Mouse (Mus musculus) liver, postnatal 0 days (tissue): Measurements from ENCODE around the gene Rtl8c. TPM values are rescaled to one million over a fixed set of nuclear protein-coding genes. Genes with fewer than 3 reads are reported as not detected.
"Not testable (repeated sequence)": the region's sequence is repeated elsewhere in the genome, so short reads cannot be mapped to it uniquely, and the experiment has no call there.

Source experiments
- ATAC-seq: fragments of 200-750 bp; cut with Nextera tagmentation; 2 replicates; pipeline ENCODE4 v1.8.0; 2017; ENCODE audit warnings: mild to moderate bottlenecking, moderate library complexity
- DNase-seq: peaks from one replicate; pipeline ENCODE4 v3.0.0-alpha.2; 2016
- H3K27ac ChIP-seq: fragments of 300-500 bp; sonication (generic); 2 replicates; pipeline ENCODE4 v1.5.1; 2014; ENCODE audit warnings: antibody characterized with exemption, moderate library complexity, mild to moderate bottlenecking, low read depth
- H3K27me3 ChIP-seq: fragments of 300-500 bp; sonication (generic); 2 replicates; pipeline ENCODE4 v1.6.1; 2014; ENCODE audit warnings: low read length, control low read depth, mixed read lengths; ENCODE audit not compliant: insufficient read depth
- H3K36me3 ChIP-seq: fragments of 300-500 bp; sonication (generic); replicated peaks from 2 replicates; pipeline ENCODE4 v1.6.1; 2014; ENCODE audit warnings: mild to moderate bottlenecking, control low read depth, low read length, moderate library complexity, mixed read lengths; ENCODE audit not compliant: insufficient read depth
- H3K4me1 ChIP-seq: fragments of 300-500 bp; sonication (generic); 2 replicates; pipeline ENCODE4 v1.6.1; 2014; ENCODE audit warnings: antibody characterized with exemption, mild to moderate bottlenecking, control low read depth; ENCODE audit not compliant: insufficient read depth
- H3K4me2 ChIP-seq: fragments of 300-500 bp; sonication (generic); 2 replicates; pipeline ENCODE4 v1.6.1; 2014; ENCODE audit warnings: low read depth, mild to moderate bottlenecking, low read length, moderate library complexity, mixed read lengths
- H3K4me3 ChIP-seq: fragments of 300-500 bp; sonication (generic); 2 replicates; pipeline ENCODE4 v1.5.1; 2014; ENCODE audit warnings: low read depth, low read length
- H3K9ac ChIP-seq: fragments of 300-500 bp; sonication (generic); replicated peaks from 2 replicates; pipeline ENCODE4 v1.6.1; 2014; ENCODE audit warnings: mild to moderate bottlenecking, moderate library complexity
- H3K9me3 ChIP-seq: fragments of 300-500 bp; sonication (generic); 2 replicates; pipeline ENCODE4 v1.6.1; 2016; ENCODE audit warnings: mild to moderate bottlenecking, control low read depth, low read length, mixed read lengths
- CTCF ChIP-seq: sonication (generic); IDR thresholded peaks from 2 replicates; pipeline ENCODE4 v1.5.1; 2016; ENCODE audit warnings: antibody characterized with exemption, low read depth
- EP300 ChIP-seq: IDR thresholded peaks from 2 replicates; pipeline ENCODE4 v1.6.1; 2016; ENCODE audit warnings: antibody characterized with exemption, low read depth, mild to moderate bottlenecking
- WGBS: fragments of 180-500 bp; shearing (Covaris S2); extraction: QIAGEN DNeasy Blood & Tissue Kit; methylation state at CpG from one replicate; pipeline ENCODE4 v1.1.7; 2014; ENCODE audit not compliant: insufficient replicate concordance; 5-methylcytosine and 5-hydroxymethylcytosine counted together
- polyA plus RNA-seq: library from polyadenylated mRNA; unstranded; fragments of >200 nt; fragmentation: Nextera tagmentation; extraction: Ambion mirVana; gene quantifications from 2 replicates; pipeline ENCODE4 v1.2.1, GENCODE M21; 2015

Gene Rtl8c
- 3.7 and 4.1 TPM in 2 replicates for polyA plus RNA-seq

GRCm38 (mm10) chrX:53607242-53608121, at the start of gene Rtl8c:
Gene Rtl8c (plus strand): TSS chrX:53608032.
- no peak for TF ChIP-seq CTCF
- no peak for TF ChIP-seq EP300
- H3K27me3 ChIP-seq: no peaks in the 10 kb centered on the region
- 30% methylated on average over 19 of the region's 20 CpGs for WGBS
- ATAC-seq (no peak), DNase-seq (peak; percentile 35)
- H3K27ac ChIP-seq: no peak within 1 kb of the TSS
- H3K9ac ChIP-seq: peak within 1 kb of the TSS; percentile 21; the same call in 1 of the 2 replicates
- H3K9me3 ChIP-seq: no peaks in the 10 kb centered on the region
- no peaks in the 10 kb centered on the region for H3K36me3 ChIP-seq
- H3K4me1 ChIP-seq: no peaks in the 10 kb centered on the region
- H3K4me2 ChIP-seq: peak within 1 kb of the TSS; percentile 54
- H3K4me3 ChIP-seq: peak within 1 kb of the TSS; percentile 35; the same call in 1 of the 2 replicates

GRCm38 (mm10) chrX:53579311-53579710, 28.5 kb upstream of the Rtl8c start:
- H3K9ac ChIP-seq: no peak overlapping the region
- H3K9me3 ChIP-seq: no peaks in the 10 kb centered on the region
- H3K4me3 ChIP-seq: no peak overlapping the region
- no peaks in the 10 kb centered on the region for H3K36me3 ChIP-seq
- TF ChIP-seq EP300 (no peak), CTCF (no peak)
- H3K27ac ChIP-seq: no peak overlapping the region
- H3K4me2 ChIP-seq: no peak overlapping the region
- DNase-seq: no peak
- no peaks in the 10 kb centered on the region for H3K27me3 ChIP-seq
- no peaks in the 10 kb centered on the region for H3K4me1 ChIP-seq
- no peak for ATAC-seq
- 83% methylated on average over 1 of the region's 1 CpGs for WGBS

- 59% methylated on average over 2 of the region's 4 CpGs for WGBS
- not testable (repeated sequence) for H3K4me3 ChIP-seq, H3K36me3 ChIP-seq, H3K27ac ChIP-seq, H3K4me2 ChIP-seq, DNase-seq, H3K9ac ChIP-seq, ATAC-seq, H3K27me3 ChIP-seq, H3K4me1 ChIP-seq, H3K9me3 ChIP-seq
Observed at GRCm38 (mm10) chrX:53581407-53581806, 26.4 kb upstream of the Rtl8c start.

GRCm38 (mm10) chrX:53583404-53583803, 24.4 kb upstream of the Rtl8c start:
- not testable (repeated sequence) for H3K9me3 ChIP-seq, H3K4me2 ChIP-seq, H3K36me3 ChIP-seq, H3K27ac ChIP-seq, H3K4me3 ChIP-seq, H3K4me1 ChIP-seq, H3K27me3 ChIP-seq, H3K9ac ChIP-seq, DNase-seq, ATAC-seq
- 50% methylated on average over 2 of the region's 4 CpGs for whole genome bisulfite sequencing

DNA sequence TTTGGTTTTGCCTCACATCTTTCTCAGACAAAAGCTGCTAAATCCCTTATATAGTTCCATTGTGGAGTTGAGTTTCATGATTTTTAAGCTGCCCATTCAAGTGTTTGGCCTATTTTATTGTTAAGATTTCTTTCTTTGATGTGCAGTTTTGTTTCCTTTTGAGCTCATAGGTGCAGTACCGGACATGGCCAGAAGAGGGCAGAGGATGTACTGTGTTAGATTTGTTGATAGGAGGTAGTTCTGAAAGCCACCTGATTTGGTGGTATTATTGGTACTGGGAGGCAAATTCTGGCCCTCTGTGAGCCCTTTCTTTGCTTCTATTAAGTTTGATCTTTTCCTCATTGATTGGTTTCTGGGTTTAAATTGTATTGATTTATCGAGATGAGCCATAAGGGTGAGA, 7.8 kb upstream of the Rtl8c start:
- not testable (repeated sequence) for ATAC-seq, H3K4me3 ChIP-seq, H3K4me2 ChIP-seq, H3K9me3 ChIP-seq, H3K36me3 ChIP-seq, H3K4me1 ChIP-seq, H3K27ac ChIP-seq, DNase-seq, H3K9ac ChIP-seq, H3K27me3 ChIP-seq
- 50% methylated on average over 2 of the region's 2 CpGs for WGBS
- peak; percentile 52 for TF ChIP-seq CTCF

- H3K27ac ChIP-seq, DNase-seq, H3K27me3 ChIP-seq, H3K4me3 ChIP-seq, H3K9ac ChIP-seq, H3K4me2 ChIP-seq, H3K36me3 ChIP-seq, H3K4me1 ChIP-seq, ATAC-seq, H3K9me3 ChIP-seq: not testable (repeated sequence)
- WGBS: 47% methylated on average over 1 of the region's 1 CpGs
Observed at GRCm38 (mm10) chrX:53606176-53606575, 1.7 kb upstream of the Rtl8c start.
